Mouse (Mus musculus) kidney, postnatal 10 days (tissue): ENCODE measurements at regions not wholly inside any gene's neighbourhood (a gene's known extent, or its start where the extent isn't known, plus 50 kb on each side); places are given as distances from the start of the nearest gene placed in this dataset.
A peak's percentile ranks its signal among the peaks of the same experiment; 100 is the strongest.

Source experiments
- DNase-seq: peaks from one replicate; pipeline ENCODE4 v3.0.0; 2021; ENCODE audit warnings: mixed read lengths

DNA sequence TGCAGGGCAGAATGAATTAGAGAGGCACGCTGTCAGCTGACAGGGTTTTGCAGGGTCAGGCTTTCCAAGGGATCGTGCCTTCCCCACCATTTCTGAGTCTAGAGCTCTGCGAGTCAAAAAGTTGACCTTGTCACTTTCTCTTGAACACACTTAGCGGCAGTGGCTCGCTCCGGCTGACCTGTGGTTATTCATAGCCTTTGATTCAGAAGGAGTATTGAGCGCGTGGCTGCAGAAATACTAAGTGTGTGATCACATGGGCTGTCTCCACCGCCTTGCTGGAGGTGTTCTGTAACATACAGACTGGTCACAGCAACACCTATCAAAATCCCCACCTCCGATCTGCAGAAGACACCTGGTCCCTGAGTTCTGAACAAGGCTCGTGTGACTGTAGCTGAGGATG is 252.9 kb downstream of the Uaca start:
- no peak for DNase-seq

GRCm38 (mm10) chr9:61048576-61048975 is 254.2 kb downstream of the Uaca start:
- no peak for DNase-seq

DNA sequence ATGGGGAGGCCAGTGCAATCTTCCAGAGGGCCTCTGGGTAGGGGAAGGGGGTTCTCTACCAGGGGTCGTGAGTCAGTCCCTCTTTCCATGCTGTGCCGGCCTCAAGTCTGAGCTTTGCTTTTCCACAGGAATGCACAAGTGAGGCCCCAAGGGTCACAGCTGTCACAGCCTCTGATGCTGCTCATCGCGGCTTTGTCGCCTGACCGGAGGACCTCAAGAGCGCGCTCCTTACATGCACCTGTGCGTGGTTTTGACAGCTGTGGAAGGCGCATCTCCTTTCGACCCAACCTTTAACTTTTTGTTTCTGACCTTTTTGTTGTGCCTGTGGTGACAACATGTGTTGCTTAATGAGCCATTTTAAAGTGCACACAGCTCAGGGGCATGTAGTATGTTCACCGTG is 258.3 kb downstream of the Uaca start:
- no peak for DNase-seq

GRCm38 (mm10) chr9:61054427-61054826 is 260.1 kb downstream of the Uaca start:
- DNase-seq = peak; percentile 84

- DNase-seq = no peak
These were observed 261.1 kb downstream of the Uaca start for GRCm38 (mm10) chr9:61055392-61055791.

GRCm38 (mm10) chr9:61055928-61056730 is 261.8 kb downstream of the Uaca start:
- no peak for DNase-seq

GRCm38 (mm10) chr9:61056731-61057270 is 262.5 kb downstream of the Uaca start:
- peak; percentile 26 for DNase-seq

- no peak for DNase-seq
These were observed 264.9 kb downstream of the Uaca start for GRCm38 (mm10) chr9:61059225-61059624.

- no peak for DNase-seq
These were observed 266.6 kb downstream of the Uaca start for GRCm38 (mm10) chr9:61060958-61061357.

GRCm38 (mm10) chr9:61064714-61065305 is 270.5 kb downstream of the Uaca start:
- DNase-seq = peak; percentile 34

DNA sequence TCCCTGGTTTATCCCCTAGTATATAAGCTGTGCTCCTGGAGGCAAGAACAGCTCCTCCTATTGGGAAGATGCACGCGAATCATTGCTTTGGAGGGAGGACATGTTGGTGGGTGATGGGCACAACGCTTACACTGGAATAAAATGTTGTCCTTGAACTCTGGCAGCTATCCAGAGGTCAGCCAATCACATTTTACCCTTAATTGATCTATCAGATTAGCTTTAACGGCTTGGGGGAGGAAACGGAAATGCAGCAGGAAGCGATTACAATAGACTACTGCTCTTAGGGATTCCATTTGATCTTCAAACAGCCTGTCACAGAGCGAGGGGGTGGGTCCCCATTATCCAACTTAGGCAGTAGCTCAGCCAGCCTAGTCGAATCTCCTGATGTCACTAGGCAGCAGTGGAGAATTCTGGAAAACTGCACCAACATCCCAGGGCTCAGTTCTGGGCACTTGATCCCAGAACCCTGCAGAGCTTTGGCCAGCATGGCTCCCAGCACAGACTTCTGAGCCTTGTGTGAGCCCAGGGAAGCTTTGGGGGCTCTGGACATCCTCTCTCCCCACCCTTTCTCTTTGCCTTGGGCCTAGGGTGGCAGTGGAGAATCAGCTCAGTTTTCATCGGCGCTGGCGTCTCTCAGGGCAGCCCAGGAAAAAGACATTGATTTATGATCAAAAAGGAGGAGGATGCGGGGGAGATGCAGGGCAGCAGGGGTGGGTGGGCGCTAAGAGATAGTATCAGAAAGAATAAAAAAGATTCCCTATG is 275.4 kb downstream of the Uaca start:
- no peak for DNase-seq

DNA sequence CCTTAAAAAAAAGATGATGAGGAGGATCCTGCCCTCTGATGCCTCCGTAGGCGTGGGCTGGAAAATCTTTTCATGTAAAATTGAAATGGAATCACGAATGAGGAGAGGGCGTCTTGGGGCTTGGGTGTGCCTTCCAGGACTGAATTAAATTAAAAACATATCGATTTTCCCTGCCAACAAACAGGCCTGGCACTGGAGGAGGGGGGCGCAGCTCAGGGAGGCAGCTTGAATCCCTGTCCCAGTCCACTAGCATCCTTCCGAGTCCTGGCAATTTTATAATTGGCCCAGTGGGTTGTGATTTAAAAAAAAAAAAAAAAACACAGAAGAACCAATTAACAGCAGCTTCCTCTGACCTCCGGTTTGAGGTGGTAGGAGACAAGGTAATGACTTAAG is 276.0 kb downstream of the Uaca start:
- no peak for DNase-seq

DNA sequence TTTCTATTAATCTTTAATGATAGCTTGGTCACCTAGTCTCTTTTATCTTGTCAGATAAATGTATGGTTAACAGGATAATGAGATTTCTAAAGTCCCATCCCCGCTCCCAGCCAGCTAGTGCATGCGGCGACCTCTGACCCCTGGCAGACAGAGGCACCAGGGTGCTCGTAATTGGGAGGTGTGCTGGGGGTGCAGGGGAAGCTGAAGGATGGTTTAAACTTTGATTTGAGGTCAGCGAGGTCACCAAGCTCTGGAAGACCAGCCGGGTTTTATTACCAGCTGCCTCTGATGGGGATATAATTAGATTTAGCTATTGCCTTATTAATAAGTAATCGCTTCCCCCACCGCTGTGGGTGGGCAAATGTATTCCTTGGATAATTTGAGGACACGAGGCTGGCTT is 276.5 kb downstream of the Uaca start:
- DNase-seq = no peak

- no peak for DNase-seq
These were observed 279.1 kb downstream of the Uaca start for GRCm38 (mm10) chr9:61073482-61073881.

DNA sequence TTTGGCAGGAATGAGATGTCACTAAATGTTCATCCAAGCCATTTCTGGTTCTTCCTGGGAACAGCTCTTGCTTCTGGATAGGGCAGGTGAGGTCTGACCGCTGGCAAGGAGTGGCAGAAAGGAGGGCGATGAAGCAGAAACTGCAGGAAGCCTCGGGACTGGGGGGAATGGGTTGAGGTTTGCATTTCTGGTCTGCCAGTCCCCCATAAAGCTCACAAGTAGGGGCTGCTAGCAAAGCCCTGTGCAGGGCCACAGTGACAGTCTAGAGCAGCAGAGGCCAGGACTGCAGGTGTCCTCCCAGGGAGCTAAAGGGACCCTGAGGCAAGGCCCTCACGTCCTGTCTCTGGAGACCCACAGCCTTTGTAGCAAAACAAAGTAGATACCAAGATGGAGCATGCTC is 280.7 kb downstream of the Uaca start:
- DNase-seq = no peak

GRCm38 (mm10) chr9:61077181-61077580 is 282.8 kb downstream of the Uaca start:
- DNase-seq = no peak

GRCm38 (mm10) chr9:61077807-61078206 is 283.5 kb downstream of the Uaca start:
- peak; percentile 16 for DNase-seq

DNA sequence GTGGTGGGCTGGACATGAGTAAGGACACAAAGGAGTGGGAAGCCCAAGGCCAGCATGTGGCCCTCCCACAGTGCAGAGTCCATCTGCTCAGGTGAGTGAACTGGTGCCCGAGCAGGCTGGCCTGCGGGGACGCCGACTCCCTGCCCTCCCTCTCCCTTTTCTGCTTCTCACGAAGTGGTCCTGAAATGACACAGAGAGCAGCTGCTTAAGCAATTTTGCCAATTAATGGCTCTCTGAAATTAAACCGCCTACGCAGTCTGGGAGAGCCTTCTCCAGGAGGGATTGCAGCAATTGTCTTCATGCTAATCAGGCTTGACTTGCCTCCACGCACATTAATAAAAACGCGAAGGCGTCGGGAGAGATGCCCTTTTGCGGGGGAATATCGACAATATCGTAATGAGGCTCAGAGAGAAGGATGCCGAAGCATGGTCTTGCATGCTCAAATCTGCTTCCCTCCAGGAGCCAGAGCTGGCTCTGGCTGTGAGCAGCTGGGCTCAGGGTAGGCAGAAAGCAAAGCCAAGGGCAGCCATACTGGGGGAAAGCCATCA is 287.2 kb downstream of the Uaca start:
- no peak for DNase-seq

DNA sequence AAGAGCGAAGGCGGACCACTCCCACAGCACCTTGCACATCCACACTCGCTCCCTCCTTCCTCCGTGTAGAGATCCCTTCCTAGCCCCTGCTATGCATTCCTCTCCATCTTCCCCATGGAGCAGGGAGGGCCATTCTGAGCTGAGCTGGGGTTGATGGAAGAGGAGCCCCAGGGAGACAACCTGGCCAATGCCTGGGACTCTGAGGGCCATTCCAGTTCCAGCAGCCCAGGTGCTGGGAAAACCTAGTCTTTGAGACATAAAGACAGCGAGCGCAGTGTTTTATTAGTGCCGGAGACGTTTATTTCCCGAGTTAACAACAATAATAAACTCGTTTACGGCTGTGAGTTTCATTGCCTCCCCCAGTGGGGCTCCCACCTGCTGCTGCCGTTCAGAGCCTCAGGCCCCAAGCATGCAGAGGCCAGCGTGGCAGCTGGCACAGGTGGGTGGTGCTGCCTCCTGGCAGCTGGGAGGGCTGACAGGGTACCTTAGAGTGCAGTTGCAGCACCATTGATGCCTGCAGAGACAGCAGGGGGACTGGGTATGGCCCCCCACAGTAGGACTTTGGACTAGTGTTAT is 287.4 kb upstream of the Tle3 start:
- no peak for DNase-seq

GRCm38 (mm10) chr9:61087035-61087434 is 285.1 kb upstream of the Tle3 start:
- no peak for DNase-seq

- no peak for DNase-seq
These were observed 283.0 kb upstream of the Tle3 start for GRCm38 (mm10) chr9:61089066-61089686.

DNA sequence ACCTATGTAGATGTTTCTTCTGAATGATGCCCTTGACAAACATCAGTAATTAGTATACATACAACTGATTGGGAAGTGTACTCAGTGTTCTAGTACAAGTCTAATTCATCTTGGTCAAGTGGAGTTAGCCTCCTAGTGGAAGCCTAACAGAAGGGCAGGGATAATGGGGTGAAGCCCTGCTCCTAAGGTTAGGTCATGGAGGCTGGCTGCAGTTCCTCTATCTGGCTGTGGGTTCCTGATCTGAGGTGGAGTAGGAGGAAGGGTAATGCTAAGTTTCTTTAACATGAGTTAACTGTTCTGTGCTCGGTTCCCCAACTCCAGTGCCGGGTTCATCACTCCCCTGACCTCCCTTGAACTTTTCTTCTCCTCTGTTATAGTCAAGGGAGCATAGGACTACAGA is 281.1 kb upstream of the Tle3 start:
- no peak for DNase-seq
